Mouse (Mus musculus) ZHBTc4 (cell line): Measurements from ENCODE around the gene Nsf.

Experiments used
- DNase-seq: peaks from one replicate; pipeline ENCODE4 v3.0.0-alpha.2; 2011; ENCODE audit warnings: low read depth, low spot score

The Nsf gene

GRCm38 (mm10) chr11:103838955-103839354 lies 114.9 kb downstream of the Nsf start:
- DNase-seq = no peak

- DNase-seq = no peak
Observed at GRCm38 (mm10) chr11:103832331-103832730, 121.5 kb downstream of the Nsf start.

DNA sequence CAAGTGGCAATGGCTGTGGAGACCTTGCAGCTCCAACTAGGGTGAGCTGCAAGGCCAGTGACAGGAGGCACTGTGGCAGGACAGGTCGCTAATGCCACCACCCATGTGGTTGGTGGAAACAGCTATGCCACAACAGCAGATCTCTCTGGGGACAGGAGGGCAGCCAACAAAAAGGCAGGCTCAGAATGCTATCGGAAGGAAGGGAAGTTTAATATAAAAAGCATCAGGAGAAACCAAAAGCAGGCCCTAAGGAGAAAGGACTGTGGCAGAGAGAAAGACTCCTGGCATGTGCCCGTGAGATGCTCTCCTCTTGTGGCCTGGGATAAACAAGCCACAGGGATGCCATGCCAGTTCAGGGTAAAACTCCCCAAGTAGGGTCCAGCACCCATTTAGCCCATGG lies 122.1 kb downstream of the Nsf start:
- DNase-seq = no peak

GRCm38 (mm10) chr11:103830476-103830875 lies 123.4 kb downstream of the Nsf start:
- peak; percentile 31 for DNase-seq

DNA sequence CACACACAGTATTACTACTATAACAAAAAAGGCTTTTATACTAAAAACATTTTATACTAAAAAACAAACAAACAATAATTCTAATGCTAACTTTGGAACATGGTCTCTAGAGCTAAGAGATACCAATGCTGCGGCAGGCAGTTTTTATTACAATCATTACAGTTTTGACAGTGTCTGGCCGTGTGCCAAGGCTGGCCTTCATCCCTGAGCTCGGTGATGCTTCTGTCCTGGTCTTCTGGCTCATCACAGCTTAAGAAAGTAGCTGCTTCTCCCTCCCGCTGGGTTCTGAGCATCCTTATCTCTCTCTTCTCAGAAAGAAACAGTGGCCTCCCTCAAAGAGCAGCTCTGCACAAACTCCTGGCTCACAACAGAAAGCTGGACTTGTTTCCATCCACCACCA lies 123.9 kb downstream of the Nsf start:
- no peak for DNase-seq

GRCm38 (mm10) chr11:103828866-103829265 lies 125.0 kb downstream of the Nsf start:
- peak; percentile 67 for DNase-seq

DNA sequence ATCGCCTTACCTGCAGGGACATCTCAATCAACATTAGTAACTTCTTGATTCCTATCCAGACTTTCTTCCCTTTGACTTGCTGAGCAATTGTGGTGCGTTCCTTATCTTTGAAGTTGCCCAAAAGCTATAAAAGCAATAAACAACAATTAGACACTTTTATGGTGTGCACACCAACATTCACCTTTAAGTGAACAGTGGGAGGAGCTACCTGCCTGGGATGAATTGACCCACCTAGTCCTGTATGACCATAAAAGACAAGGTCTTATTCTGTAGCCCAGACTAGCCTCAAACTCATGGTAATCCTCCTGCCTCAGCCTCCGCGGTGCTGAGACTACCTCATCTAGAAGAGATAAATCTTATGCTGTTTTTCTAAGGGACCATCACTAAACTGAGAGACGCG lies 126.7 kb downstream of the Nsf start:
- no peak for DNase-seq

DNA sequence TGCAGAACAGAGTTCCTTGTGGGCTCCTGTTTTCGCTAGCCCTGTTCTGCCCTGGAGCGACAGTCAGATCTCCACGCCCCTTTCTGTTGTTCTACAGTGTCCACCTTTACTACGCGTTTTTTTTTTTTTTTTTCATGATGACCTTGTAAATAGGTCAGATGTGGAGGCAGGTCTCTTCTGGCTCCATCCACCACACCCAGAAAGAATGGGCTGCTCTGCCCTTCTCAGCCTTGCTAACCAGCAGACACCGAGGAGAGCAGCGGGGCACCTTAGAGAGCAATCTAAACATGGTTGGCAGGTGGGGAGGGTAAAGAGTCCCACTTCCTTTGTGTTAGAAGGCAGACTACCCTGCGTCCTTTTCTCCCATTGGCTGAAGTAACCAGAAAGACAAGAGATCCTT lies 137.1 kb downstream of the Nsf start:
- peak; percentile 93 for DNase-seq

DNA sequence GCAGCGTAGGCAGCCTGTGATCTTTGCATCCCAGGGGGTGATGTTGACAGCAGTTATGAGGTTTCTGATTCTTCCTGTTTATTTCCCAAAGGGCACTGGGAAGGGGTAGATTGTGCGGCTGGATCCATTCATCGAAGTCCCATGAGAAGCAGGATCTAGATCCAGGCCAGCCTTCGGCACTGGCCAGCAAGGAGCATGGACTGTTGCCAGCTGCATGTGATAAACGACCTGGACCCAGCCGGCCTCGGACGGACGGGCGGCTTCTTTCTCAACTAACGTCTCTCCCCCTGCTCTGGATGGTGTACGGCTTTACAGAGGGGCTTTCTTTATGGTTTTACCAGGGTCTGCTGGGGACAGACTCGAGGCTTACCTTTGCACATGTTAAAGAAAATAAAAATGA lies 137.9 kb downstream of the Nsf start:
- no peak for DNase-seq

DNA sequence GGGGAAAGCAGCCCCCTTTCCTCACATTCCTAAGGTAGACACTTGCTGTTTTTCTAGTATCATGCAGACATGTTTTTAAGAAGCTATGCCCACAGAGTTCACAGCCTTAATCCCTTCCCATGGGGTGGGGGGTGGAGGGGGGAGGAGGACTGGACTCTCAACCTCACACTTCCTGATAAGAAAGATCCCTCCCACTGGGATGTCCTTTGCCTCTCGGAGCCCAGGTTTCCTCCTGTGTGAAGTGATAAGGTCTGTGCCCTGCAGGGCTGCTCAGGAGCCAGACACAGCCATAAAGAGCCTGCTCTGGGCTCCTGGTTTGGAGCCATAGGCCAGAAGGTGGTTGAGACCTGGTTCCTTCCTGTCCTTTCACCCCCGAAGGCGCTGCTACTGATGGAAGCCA lies 139.0 kb downstream of the Nsf start:
- no peak for DNase-seq

DNA sequence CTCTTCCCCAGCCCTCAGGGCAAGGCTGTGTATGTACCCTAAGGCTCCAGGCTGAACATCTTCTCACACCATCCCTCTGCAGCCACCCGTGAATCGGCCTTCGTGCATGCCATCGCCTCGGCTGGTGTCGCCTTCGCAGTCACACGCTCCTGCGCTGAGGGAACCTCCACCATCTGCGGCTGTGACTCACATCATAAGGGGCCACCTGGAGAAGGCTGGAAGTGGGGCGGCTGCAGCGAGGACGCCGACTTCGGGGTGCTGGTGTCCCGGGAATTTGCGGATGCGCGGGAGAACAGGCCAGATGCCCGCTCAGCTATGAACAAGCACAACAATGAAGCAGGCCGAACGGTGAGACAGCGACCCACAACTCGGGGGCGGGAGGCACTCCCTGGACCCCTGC lies 142.6 kb downstream of the Nsf start:
- DNase-seq = no peak

DNA sequence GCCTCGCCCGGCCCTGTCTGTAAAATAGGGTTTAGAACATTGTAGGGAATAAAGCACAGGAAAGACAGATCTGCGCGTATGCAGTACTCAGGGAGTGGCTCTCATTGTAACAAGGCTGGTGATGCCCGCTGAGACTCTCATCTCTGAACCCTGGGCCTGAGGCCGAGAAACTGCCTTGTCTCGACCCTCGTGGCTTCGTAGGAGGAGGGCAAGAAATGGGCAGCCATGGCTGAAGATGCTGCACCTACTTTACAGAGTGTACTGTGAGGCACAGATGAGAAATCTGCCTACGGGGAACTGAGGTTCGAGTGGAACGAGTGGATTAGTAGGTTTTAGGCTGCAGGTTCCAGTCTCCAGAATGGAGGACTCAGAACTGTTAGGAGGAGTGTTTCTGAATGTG lies 143.2 kb downstream of the Nsf start:
- no peak for DNase-seq

GRCm38 (mm10) chr11:103809611-103810598 lies 144.0 kb downstream of the Nsf start:
- DNase-seq = peak; percentile 79

DNA sequence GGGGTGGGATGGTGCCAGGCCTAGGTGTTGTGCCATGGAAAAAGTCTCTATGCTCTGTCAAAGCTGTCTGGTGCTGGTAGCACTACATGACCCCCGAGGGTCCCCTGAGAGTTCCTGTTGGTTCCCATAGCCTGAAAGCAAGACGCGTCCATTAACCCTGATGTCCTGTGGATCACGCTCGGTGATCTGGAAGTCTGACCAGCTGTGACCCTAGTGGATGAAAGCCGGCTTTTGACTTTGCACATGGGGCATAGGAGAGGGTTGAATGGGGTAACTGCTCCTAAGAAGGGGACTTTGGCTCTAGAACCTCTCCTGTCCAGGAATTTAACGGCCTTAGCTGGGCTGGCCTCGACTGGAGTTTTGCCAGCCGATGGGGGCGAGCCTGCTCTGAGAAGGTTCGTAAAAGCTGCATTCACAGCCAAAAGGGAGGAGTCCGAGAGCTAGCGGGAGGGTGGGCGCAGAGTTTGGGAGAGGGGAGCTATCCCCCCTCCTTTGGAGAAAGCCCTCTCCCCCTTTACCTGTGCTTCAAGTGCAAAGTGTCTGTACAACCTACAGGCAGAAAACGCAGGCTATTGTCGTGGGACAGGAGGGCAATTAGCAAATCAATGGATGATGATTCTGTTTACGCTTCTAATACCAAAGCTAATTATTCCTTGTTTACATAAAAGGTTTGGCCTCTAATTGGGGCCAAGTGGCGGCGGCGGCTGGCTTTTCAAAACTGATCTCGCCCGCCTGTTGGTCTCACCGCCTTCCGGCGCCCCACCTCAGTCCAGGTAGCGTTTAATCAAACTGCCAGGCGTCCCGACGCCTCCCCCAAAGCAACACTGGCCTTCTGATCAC lies 144.9 kb downstream of the Nsf start:
- DNase-seq = peak; percentile 64

- DNase-seq = no peak
Observed at GRCm38 (mm10) chr11:103807966-103808365, 145.9 kb downstream of the Nsf start.

- no peak for DNase-seq
Observed at GRCm38 (mm10) chr11:103804804-103805203, 149.1 kb downstream of the Nsf start.

DNA sequence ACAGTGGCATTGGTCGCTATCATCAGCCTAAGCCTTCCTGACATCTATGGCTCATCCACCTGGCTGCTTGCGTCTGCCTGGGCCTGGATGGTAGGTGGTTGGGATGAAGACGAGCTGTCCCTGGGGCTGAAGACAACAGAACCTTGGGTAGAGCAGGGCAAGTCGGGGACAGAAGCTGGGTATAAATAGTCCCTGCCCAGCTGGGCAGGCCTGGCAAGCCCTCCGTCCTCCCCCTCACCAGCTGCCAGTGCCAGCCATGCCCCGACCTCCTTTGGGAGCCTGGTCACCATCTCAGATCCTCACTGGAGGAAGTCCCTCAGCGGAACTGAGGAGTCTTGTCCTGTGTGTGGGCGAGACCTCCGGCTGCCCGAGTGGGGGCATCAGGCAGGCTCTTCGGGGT lies 149.7 kb downstream of the Nsf start:
- no peak for DNase-seq

DNA sequence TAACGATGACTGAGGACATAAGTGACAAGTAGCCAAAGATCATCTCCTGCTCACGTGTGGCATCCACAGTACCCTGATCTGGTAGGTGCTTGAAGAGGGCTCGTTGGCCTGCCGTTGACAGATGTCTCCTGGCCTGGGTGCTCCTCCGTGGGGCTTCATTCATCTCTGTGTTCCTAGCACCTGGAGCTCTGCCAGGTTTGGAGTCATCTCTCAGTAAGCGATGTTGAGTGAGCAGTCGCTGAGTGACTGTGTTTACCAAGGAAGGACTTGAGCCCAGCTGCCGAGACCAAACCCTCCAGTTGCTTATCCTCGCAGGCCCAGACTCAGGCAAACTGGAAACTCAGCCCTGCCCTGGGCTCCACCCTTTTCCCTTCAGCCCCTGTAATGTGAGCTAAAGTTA lies 152.7 kb downstream of the Nsf start:
- no peak for DNase-seq

DNA sequence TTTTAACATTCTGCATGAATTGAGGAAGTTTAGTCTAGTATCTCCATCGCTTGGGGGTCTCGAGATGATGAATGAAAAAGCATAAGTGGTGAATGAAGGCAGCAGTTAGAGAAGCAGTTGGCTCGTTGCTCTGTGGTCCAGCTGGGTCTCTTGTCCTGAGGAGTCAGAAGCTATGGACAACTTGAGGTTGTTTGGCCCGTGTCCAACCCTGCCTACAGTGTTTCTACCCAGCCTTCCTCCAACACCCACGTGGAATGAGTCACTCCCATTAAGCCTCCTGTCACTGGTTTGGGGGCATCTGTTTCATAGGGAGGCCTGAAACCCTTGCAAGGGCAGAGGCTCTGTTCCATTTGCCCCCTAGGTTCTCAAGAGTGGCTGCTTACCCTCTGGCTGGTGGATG lies 163.9 kb downstream of the Nsf start:
- no peak for DNase-seq

GRCm38 (mm10) chr11:103780152-103780551 lies 173.7 kb downstream of the Nsf start:
- no peak for DNase-seq

DNA sequence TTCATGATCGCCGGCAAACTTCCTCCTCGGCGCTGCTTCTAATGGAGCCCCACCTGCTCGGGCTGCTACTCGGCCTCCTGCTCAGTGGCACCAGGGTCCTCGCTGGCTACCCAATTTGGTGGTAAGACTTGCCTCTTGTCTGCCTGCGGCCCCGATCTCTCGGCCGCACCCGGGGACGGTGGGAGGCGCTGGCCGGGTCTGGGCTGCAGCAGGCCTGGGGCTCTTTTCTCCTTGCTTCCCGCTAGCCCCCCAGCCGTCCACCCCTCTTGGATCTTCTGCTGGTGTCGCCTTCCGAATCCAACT lies 179.7 kb downstream of the Nsf start:
- DNase-seq = no peak

GRCm38 (mm10) chr11:103773387-103774227 lies 180.2 kb downstream of the Nsf start, which contains the start of gene Wnt3:
Gene Wnt3, plus strand, starts transcription at chr11:103774150.
- peak; percentile 81 for DNase-seq
